Mouse (Mus musculus): ENCODE measurements around the gene Sacs.

- TF ChIP-seq TAL1 (IDR thresholded peaks at IDR 0.05; ENCODE audit: low read length) (no peak), GATA1 (IDR thresholded peaks at IDR 0.05; ENCODE audit: low read length) (no peak)
Observed at GRCm38 (mm10) chr14:61155687-61156086, 17.4 kb downstream of the Sacs start.
